Mouse (Mus musculus): ENCODE measurements around the gene Ttc28. TPM values are rescaled to one million over a fixed set of nuclear protein-coding genes. Genes with fewer than 3 reads are reported as not detected.

Gene Ttc28
- polyA plus RNA-seq, 1 experiment from 2014 or later, result 5.4 TPM

DNA sequence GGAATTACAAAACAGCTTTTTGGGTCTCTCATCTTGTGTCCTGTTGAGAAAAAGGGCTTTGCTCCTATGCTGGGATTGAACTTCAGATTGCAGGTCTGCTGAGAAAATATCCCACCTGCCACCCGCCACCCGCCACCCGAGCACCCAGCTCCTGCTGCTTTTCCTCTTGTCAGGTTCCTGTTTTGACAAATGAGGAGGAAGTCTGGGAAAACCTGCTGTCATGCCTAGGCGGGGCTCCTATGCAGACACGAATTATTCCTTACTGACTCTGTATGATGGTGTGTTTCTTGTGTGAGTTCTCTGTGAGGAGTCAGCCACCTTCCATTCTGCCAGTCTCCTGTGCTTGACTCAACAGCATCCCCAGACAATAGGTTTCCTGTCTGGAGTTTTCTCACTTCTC is 19.2 kb upstream of the Ttc28 start:
- 77% methylated on average over 5 of the region's 5 CpGs for WGBS
- H3K4me2 ChIP-seq (replicated peaks; ENCODE audit: low read depth, low read length), result no peak overlapping the region
- no peaks in the 10 kb centered on the region for H3K36me3 ChIP-seq (ENCODE audit: insufficient read depth, low read length)
- H3K4me3 ChIP-seq (ENCODE audit: low read depth, low read length), result no peak overlapping the region
- H3K9me3 ChIP-seq (ENCODE audit: low read length), result no peaks in the 10 kb centered on the region
- peak overlapping the region; percentile 89; the same call in 1 of the 2 replicates for H3K27ac ChIP-seq (ENCODE audit: low read length)
- peaks cover 9% of the 10 kb centered on the region; the same call in 1 of the 2 replicates for H3K4me1 ChIP-seq (ENCODE audit: insufficient read depth, low read depth, low read length)
- H3K27me3 ChIP-seq (replicated peaks; ENCODE audit: insufficient read depth, low read length), result no peaks in the 10 kb centered on the region
- DNase-seq (ENCODE audit: low spot score) (no peak), ATAC-seq (no peak)
- no peak for TF ChIP-seq EP300 (IDR thresholded peaks at IDR 0.05)
- no peak for TF ChIP-seq CTCF (IDR thresholded peaks at IDR 0.05)
- H3K9ac ChIP-seq (replicated peaks; ENCODE audit: low read depth), result no peak overlapping the region

DNA sequence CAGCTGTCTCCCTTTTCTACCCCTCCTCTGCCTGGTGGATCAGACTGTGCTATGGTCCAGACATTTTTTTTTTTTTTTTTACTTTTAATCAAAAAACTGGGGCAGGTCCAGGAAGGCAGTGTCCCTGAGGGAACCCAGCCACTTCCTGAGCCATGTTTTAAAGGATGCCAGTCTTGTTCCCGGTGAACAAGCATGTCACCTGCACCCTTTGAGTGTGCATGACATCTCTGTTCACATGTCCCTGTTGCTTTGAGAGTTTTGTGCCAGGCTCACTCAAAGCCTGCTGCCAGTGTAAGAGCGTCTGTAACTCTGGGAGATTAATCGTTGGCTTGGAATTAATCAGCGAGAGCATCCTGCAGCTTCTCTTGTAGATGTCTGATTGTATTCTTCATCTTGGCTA is 11.1 kb upstream of the Ttc28 start:
- Histone ChIP-seq H3K36me3 (ENCODE audit: insufficient read depth, low read length) (no peaks in the 10 kb centered on the region), H3K9me3 (ENCODE audit: low read length) (no peaks in the 10 kb centered on the region), H3K4me3 (ENCODE audit: low read depth, low read length) (no peak overlapping the region), H3K4me1 (ENCODE audit: insufficient read depth, low read depth, low read length) (no peaks in the 10 kb centered on the region), H3K27me3 (replicated peaks; ENCODE audit: insufficient read depth, low read length) (no peaks in the 10 kb centered on the region), H3K27ac (ENCODE audit: low read length) (no peak overlapping the region; the same call in 1 of the 2 replicates), H3K4me2 (replicated peaks; ENCODE audit: low read depth, low read length) (no peak overlapping the region), H3K9ac (replicated peaks; ENCODE audit: low read depth) (no peak overlapping the region)
- DNase-seq (ENCODE audit: low spot score), result no peak
- TF ChIP-seq CTCF (IDR thresholded peaks at IDR 0.05) (no peak), EP300 (IDR thresholded peaks at IDR 0.05) (no peak)
- ATAC-seq, result no peak
- 53% methylated on average over 4 of the region's 4 CpGs for WGBS

- Histone ChIP-seq H3K4me2 (replicated peaks; ENCODE audit: low read depth, low read length) (no peak overlapping the region), H3K36me3 (ENCODE audit: insufficient read depth, low read length) (no peaks in the 10 kb centered on the region), H3K4me1 (ENCODE audit: insufficient read depth, low read depth, low read length) (no peaks in the 10 kb centered on the region), H3K4me3 (ENCODE audit: low read depth, low read length) (no peak overlapping the region), H3K9ac (replicated peaks; ENCODE audit: low read depth) (no peak overlapping the region), H3K9me3 (ENCODE audit: low read length) (no peaks in the 10 kb centered on the region), H3K27ac (ENCODE audit: low read length) (no peak overlapping the region), H3K27me3 (replicated peaks; ENCODE audit: insufficient read depth, low read length) (no peaks in the 10 kb centered on the region)
- 26% methylated on average over 8 of the region's 8 CpGs for WGBS
- peak; percentile 41 for DNase-seq (ENCODE audit: low spot score)
- ATAC-seq, result peak; percentile 61
- TF ChIP-seq CTCF (IDR thresholded peaks at IDR 0.05) (no peak), EP300 (IDR thresholded peaks at IDR 0.05) (no peak)
Observed at GRCm38 (mm10) chr5:110869242-110869669, 10.3 kb upstream of the Ttc28 start.

GRCm38 (mm10) chr5:110873160-110873559 is 6.4 kb upstream of the Ttc28 start:
- no peak overlapping the region for H3K4me2 ChIP-seq (replicated peaks; ENCODE audit: low read depth, low read length)
- WGBS, result 89% methylated on average over 6 of the region's 6 CpGs
- no peak overlapping the region for H3K9ac ChIP-seq (replicated peaks; ENCODE audit: low read depth)
- no peak for TF ChIP-seq CTCF (IDR thresholded peaks at IDR 0.05)
- TF ChIP-seq EP300 (IDR thresholded peaks at IDR 0.05), result no peak
- H3K27ac ChIP-seq (ENCODE audit: low read length), result no peak overlapping the region
- H3K4me3 ChIP-seq (ENCODE audit: low read depth, low read length), result no peak overlapping the region
- H3K27me3 ChIP-seq (replicated peaks; ENCODE audit: insufficient read depth, low read length), result no peaks in the 10 kb centered on the region
- no peaks in the 10 kb centered on the region for H3K36me3 ChIP-seq (ENCODE audit: insufficient read depth, low read length)
- ATAC-seq (no peak), DNase-seq (ENCODE audit: low spot score) (no peak)
- H3K9me3 ChIP-seq (ENCODE audit: low read length), result no peaks in the 10 kb centered on the region
- no peaks in the 10 kb centered on the region for H3K4me1 ChIP-seq (ENCODE audit: insufficient read depth, low read depth, low read length)

DNA sequence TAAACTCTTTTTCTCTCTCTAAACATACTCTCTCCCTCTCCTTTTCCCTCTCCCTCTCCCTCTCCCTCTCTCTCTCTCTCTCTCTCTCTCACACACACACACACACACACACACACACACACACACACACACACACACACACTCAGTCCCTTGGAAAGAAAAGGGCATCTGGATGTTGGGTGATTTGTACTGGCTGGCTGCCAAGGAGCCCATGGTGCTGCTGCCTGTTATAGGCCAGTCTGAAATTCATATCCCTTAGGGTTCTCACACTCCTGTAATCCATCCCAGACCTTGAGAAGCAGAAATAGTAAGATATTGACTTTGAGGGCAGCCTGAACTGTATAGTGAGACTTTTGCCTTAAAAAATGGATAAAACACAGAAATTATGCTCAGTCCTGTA is 4.9 kb upstream of the Ttc28 start:
- DNase-seq (ENCODE audit: low spot score) (no peak), ATAC-seq (no peak)
- H3K4me2 ChIP-seq (replicated peaks; ENCODE audit: low read depth, low read length), result no peak overlapping the region
- H3K36me3 ChIP-seq (ENCODE audit: insufficient read depth, low read length), result no peaks in the 10 kb centered on the region
- no peak overlapping the region for H3K27ac ChIP-seq (ENCODE audit: low read length)
- no peaks in the 10 kb centered on the region for H3K27me3 ChIP-seq (replicated peaks; ENCODE audit: insufficient read depth, low read length)
- H3K9me3 ChIP-seq (ENCODE audit: low read length), result no peaks in the 10 kb centered on the region
- TF ChIP-seq CTCF (IDR thresholded peaks at IDR 0.05) (no peak), EP300 (IDR thresholded peaks at IDR 0.05) (no peak)
- no peaks in the 10 kb centered on the region; the same call in 1 of the 2 replicates for H3K4me1 ChIP-seq (ENCODE audit: insufficient read depth, low read depth, low read length)
- H3K9ac ChIP-seq (replicated peaks; ENCODE audit: low read depth), result no peak overlapping the region
- H3K4me3 ChIP-seq (ENCODE audit: low read depth, low read length), result no peak overlapping the region

- DNase-seq (ENCODE audit: low spot score) (no peak), ATAC-seq (no peak)
- Histone ChIP-seq H3K4me3 (ENCODE audit: low read depth, low read length) (no peak overlapping the region), H3K9ac (replicated peaks; ENCODE audit: low read depth) (no peak overlapping the region), H3K9me3 (ENCODE audit: low read length) (no peaks in the 10 kb centered on the region), H3K27ac (ENCODE audit: low read length) (no peak overlapping the region), H3K36me3 (ENCODE audit: insufficient read depth, low read length) (no peaks in the 10 kb centered on the region), H3K27me3 (replicated peaks; ENCODE audit: insufficient read depth, low read length) (no peaks in the 10 kb centered on the region), H3K4me1 (ENCODE audit: insufficient read depth, low read depth, low read length) (no peaks in the 10 kb centered on the region; the same call in 1 of the 2 replicates), H3K4me2 (replicated peaks; ENCODE audit: low read depth, low read length) (no peak overlapping the region)
- WGBS, result 95% methylated on average over 1 of the region's 1 CpGs
- no peak for TF ChIP-seq EP300 (IDR thresholded peaks at IDR 0.05)
- TF ChIP-seq CTCF (IDR thresholded peaks at IDR 0.05), result no peak
Observed at GRCm38 (mm10) chr5:110875286-110875685, 4.3 kb upstream of the Ttc28 start.

Measured in lung, postnatal 0 days (tissue).